Mouse (Mus musculus): ENCODE results near the gene Timm13.
A peak's percentile ranks its signal among the peaks of the same experiment; 100 is the strongest.

Timm13 gene

GRCm38 (mm10) chr10:80903282-80903681 lies 2.5 kb upstream of the Timm13 start:
- no peak for DNase-seq

DNA sequence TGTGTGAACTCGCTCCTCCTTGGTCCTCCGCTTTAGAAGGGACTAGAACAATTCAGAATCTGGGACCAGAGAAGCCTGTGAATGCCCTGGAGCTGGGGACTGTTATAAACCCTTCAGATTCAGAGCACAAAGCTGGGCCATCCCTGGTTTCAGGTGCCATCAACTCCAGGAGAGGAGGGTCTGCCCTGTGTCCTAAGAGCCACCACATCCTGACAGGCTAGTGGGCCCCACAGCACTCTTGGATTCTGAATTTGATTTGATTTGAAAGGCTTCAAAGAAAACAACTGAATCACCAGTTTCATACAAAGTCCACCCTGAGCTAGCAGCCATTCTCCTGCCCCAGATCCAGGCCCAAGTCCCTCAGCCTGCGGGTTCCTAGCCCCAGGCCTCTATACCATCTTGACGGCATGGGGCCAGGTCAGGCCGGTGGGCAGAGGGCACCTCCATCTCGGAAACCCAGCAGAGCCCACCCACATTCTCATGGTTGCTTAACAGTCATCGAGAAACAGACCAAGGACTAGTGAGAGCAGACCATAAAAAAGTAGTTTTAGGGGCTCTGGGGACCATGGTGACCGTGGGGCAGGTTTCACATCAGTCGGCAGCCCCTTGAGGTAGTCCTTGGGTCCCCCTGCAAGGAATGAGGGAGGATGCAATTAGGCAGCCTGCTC lies 1.6 kb upstream of the Timm13 start:
- DNase-seq = no peak

DNA sequence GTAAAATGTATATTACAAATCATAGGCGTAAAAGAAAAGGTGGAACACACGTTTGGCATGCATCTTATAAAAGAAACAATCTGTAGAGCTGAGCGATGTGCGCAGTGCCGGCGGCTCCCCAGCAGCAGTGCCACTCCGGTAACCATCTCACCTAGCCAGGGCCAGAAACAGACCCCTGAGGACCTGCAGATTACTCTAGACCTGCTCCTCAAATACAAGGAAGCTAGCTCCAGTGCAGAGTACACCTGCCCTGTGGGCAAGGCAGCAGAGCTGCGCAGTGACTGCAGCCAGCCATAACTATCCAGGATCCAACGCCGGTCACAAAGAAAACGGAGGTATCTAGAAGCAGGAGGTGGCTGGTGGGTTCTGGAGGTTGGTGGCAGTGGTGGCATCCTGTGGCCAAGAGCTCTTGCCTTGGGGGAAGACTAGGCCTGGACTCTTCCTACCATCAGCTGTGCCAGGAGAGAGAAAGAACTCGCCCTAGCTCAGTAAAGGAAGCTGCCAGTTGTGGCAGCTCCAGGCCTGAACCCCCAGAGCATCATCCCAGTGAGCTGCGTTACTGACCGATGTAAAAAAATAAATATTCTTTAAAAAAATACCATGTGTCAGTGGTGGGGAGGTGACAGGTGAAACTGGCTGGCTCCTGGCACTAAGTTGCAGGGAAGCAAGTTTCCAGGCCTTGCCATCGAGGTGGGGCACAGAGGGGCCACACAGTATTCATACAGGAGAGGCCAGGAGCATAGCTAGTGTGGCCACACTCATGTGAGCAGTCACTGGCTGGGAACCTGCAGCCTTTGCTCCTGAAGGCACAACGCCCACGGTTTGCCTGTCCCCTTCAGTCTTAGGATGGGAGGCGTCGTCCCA lies 872 bp upstream of the Timm13 start:
- DNase-seq = peak; percentile 28

DNA sequence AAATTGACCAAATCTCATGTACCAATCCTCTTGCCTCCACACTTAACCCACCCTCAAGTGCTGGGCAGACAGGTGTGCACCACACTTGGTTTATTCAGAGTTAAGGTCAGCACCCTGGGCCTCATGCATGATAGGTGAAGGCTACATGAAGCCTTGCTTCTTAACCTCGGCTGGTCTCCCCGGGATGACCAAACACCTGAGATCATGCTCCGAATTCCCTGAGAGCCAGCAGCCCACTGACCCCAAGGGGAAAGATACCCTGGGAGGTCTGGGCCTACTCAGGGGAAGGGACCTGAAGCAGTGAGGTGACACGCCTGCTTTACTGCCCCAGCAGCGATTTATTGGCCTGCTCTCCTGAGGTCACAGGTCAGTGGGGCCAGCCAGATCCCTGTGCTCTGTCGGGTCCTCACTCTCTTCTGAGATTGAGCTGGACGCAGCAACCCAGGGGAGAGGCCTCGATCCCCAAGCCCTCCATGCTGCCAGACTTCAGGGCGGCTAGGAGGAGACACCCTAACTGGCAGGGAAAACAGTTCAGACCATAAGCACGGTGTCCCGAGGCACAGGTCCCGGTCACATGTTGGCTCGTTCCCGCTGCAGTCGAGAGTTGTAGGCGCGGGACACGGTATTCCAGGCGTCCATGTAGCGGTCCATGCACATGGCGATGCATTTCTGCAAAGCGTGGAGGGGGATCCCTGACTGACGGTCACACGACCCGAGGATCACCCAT lies 1.0 kb downstream of the Timm13 start:
- no peak for DNase-seq

DNA sequence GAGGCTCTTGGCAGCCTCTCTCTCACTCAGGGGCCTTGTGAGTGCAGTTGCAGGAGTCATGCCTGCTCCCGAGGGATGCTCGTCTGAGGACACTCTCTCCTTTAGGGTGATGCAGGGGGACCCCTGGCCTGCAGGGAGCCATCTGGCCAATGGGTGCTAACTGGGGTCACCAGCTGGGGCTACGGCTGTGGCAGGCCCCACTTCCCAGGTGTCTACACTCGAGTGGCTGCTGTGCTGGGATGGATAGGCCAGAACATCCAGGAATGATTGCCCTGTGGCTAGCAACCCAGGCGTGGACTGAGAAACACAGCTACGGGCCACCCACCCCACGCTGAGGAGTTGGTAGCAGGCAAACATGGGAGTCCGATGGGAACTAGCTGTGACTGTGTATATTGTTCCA lies 1.7 kb downstream of the Timm13 start:
- no peak for DNase-seq

DNA sequence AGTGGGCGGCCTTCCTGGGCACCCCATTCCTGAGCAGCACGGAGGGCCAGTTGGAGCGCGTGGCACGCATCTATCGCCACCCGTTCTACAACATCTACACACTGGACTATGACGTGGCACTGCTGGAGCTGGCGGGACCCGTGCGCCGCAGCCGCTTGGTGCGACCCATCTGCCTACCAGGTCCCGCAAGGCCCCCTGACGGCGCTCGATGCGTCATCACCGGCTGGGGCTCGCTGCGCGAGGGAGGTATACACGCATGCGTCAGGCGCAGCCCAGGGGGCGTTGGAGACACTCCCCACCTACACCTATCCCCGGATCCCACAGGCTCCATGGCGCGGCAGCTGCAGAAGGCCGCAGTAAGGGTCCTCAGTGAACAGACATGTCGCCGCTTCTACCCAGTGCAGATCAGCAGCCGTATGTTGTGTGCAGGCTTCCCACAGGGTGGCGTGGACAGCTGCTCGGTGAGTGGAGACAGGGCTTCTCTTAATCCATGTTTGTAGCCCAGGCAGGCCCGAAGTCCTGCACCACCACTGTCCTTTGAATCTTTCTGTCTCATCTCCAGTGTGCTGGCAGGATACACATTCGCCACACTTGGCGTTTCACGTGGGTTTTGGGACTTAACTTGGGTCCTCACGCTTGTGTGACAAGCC lies 2.8 kb downstream of the Timm13 start:
- DNase-seq = no peak

- no peak for DNase-seq
These were observed 3.9 kb downstream of the Timm13 start for GRCm38 (mm10) chr10:80896581-80897485.

GRCm38 (mm10) chr10:80895697-80896096 lies 5.1 kb downstream of the Timm13 start:
- no peak for DNase-seq

- no peak for DNase-seq
These were observed 5.7 kb downstream of the Timm13 start for GRCm38 (mm10) chr10:80895100-80895499.

DNA sequence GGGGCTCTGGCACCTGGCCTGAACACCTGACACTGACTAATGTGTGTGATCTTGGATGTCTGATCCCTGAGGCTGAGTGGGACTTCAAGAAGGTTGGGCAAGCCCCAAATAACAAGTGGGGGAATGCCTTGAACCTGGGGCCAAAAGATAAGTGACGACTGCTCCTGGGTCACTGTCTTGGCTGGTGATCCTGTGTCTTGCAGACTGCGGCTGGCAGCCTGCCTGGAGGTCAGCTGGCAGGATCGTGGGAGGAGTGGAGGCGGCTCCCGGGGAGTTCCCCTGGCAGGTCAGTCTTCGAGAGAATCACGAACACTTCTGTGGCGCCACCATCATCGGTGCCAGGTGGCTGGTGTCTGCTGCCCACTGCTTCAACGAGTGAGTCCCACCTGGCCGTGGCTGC lies 13.6 kb downstream of the Timm13 start:
- peak; percentile 81 for DNase-seq

DNA sequence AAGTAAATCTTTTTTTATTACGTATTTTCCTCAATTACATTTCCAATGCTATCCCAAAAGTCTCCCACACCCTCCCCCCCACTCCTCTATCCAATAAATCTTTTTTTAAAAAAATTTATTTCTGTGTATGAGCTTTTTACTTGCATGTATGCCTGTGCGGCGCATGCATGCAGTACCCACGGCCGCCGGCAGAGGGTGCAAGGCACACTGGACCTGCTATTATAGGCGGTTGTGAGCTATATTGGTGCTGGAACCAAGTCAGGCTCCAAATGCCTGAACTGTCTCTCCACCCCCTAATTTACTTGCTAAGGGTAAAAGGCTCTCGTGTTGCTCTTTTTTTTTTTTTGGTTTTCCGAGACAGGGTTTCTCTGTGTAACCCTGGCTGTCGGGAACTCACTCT lies 19.5 kb downstream of the Timm13 start:
- DNase-seq = peak; percentile 86

DNA sequence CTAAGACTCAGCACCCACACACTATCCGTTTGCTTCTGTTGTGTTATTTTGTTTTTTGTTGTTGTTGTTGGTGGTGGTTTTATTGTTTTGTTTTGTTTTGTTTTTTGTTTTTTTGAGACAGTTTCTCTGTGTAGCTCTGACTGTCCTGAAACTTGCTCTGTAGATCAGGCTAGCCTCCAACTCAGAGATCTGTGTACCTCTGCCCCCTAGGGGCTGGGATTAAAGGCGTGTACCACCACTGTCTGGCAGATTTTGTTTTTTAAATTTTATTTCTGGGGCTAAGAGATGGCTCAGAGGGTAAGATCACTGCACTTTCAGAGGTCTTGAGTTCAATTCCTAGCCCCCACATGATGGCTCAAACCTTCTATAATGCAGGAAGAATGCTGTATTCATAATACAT lies 19.9 kb downstream of the Timm13 start:
- no peak for DNase-seq

DNA sequence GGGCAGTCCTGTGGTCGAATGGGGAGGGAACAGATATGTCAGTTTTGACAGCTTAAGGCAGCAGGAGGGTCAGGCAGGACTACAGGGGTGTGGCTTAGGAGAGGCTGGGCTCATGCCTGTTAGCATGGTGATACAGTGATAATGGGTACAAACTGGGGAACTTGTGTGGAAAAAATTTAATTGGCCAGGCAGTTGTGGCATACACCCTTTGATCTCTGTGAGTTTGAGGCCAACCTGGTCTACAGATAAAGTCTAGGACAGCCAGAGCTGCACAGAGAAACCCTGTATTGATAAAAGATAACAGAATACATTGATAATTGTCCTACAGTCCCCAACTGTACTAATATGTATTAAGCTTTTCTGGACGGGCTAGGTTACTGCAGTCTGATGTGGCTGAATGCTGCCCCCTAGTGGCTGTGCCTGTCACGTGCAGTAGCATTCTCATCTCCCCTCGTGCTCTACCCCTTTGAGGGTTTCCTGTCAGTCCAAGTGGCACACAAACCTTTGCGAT lies 20.6 kb downstream of the Timm13 start:
- peak; percentile 80 for DNase-seq

GRCm38 (mm10) chr10:80876594-80876993 lies 24.2 kb downstream of the Timm13 start:
- no peak for DNase-seq

- DNase-seq = peak; percentile 76
These were observed 24.7 kb downstream of the Timm13 start for GRCm38 (mm10) chr10:80876028-80876427.

DNA sequence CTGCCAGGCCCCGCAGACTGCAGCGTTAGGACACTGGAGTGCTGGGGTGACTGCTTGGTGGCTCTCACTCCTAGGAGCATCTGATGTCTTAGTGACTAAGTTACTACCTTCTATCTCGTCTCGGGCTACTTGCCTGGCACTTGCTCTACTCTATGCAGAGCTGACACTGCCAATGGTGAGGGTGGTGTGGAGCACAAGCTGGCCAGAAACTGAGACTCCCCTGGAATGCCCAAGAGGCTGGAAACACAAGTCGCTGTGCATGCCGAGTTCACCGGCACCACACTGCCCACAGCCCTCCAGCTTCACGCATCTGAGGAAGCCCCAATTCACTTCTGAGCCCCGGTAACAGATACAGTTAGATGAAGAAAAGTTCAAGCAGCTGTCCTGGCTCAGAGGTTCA lies 26.7 kb downstream of the Timm13 start:
- DNase-seq = no peak

- DNase-seq = peak; percentile 50
These were observed 29.2 kb downstream of the Timm13 start, which contains the start of gene Tmprss9 for GRCm38 (mm10) chr10:80871581-80871980. Tmprss9 (plus strand) TSS chr10:80871848.

DNA sequence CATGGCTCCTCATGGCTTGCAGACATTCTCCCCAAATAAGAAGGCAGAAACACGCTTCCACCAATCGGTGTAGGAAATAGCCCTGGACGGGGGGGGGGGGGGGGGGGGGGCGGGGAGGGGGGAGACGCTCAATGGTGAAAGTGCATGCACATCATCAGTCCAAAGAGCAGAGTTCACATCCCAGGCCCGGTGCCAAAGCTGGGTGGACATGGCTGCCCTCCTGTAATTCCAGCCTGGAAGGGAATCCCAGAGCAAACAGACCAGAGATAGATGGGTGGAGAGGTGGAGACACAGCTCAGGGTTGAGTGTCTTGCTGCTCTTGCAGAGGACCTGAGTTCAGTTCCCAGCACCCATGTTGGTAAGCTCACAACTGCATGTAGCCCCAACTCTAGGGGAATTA lies 29.8 kb downstream of the Timm13 start:
- DNase-seq = peak; percentile 75

DNA sequence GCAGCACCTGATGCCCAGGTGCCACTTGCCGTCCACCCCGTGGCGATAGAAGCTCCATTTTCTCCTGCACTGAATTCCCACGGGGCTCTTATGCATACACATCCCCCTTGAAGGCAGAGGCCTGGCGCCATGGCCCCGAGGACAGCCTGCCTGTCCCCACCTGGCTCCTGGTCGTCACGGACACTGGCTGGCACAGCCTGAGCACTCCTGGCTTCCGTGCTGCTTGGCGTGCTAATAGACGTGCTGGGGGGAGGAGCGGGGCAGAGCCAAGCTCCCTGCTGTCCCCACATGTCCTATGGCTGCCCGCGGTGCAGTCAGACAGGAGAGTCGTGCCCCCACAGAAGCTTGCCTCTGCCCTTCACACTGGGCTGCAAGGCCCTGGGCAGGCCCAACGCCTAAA lies 36.3 kb downstream of the Timm13 start:
- DNase-seq = no peak

DNA sequence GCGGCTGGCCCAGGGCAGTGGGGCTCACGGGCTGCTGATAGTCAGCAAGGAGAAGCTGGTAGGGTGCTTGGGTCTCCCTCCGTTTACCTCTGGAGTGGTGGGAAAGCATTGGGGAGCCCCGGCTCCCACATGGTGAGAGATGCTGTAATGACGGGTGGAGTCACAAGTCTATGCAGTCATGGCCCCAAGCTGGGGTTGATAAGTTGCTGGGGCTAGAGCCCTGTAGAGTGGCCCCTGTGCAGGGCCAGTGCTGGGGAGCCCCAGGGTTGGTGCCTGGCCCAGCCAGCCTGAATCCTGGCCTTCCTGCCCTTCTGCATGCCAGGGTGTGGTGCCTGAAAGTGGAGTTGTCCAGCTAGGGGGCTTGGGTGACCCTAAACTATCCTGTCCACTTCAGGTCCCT lies 38.5 kb downstream of the Timm13 start:
- no peak for DNase-seq

DNA sequence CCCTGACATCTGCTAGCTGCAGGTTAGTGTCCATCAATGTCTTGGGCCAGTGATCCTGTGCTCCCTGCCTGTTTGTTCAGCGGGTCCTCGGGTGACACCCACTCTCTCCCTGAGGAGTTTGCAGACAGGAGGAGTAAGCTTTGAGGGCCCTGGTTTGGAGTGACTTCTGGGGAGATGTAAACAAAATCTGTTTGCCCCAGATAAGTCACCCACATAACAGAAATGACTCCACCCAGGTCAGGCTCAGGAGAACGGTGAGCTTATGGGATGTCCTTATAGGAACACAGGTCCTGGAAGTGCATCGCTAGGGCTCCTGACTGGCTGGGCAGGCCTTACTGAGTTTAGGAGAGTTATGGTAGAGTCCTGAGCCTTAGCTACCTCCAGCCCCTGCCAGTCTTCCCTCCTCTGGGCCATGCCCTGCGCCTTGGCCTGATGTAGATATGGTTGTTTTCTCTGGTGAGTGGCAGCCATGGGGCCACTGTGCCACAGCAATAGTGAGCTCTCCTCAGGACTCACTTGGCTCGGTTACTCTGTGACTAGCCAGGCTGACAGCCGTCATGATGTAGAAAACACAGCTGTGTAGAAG lies 42.3 kb downstream of the Timm13 start:
- no peak for DNase-seq

All from kidney, postnatal 10 days (tissue).